Mouse (Mus musculus) 3T3-L1 (cell line): ENCODE measurements around the gene Herc1.

Source experiments
- DNase-seq: peaks from one replicate; pipeline ENCODE4 v3.0.0-alpha.2; 2015; ENCODE audit warnings: low read depth, low spot score

Gene Herc1

GRCm38 (mm10) chr9:66518251-66518650 is 168.0 kb downstream of the Herc1 start:
- peak; percentile 72 for DNase-seq

GRCm38 (mm10) chr9:66518901-66519300 is 168.7 kb downstream of the Herc1 start:
- DNase-seq: peak; percentile 43

- no peak for DNase-seq
Observed at GRCm38 (mm10) chr9:66520299-66520698, 170.0 kb downstream of the Herc1 start.

DNA sequence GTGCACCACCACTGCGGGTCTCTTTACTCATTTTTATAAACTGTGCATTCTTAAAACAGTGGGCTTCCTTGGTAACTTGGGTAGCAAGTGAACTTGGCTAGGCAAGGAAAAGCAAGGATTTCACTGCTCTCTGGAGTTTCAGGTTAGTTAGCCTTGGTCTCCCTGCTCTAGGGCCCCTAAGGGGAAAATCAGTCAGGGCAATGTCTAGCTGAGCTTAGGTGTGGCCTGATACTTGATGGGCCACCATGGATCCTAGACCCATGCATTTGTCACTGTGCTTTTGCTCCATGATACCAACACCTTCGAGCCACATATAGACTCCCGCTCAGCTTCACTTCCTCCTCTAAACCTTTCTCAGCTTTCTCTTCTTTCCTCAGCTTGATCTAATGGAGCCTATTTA is 171.3 kb downstream of the Herc1 start:
- DNase-seq: no peak

DNA sequence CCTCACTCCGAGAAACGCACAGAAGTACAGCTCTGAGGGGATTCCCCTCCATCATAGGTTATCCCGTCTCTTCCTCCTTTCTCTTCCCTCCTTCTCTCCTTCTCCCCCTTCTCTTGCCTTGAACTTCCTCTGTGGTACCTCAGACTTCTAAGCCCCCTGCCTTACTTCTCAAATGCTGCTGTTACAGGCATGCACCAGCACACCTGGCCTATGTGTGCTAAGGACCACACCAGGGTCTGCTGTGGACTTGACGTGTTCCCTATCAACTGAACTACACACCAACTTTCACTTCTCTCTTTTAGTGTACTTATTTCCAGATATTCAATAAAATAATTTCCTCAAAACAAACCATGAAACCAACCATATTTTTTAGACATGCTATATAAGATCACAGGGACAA is 192.5 kb downstream of the Herc1 start:
- DNase-seq: no peak
